Mouse (Mus musculus): Measurements from ENCODE around the gene Bri3bp. TPM values are rescaled to one million over a fixed set of nuclear protein-coding genes. Genes with fewer than 3 reads are reported as not detected.

Bri3bp gene
- polyA plus RNA-seq, 1 experiment = 24.8 TPM

- no peak overlapping the region for H3ac ChIP-seq (ENCODE audit: control insufficient read depth, insufficient read length)
- H3K27me3 ChIP-seq (ENCODE audit: control insufficient read depth, insufficient read depth, insufficient read length) = no peaks in the 10 kb centered on the region
- no peak overlapping the region for H3K4me3 ChIP-seq
- no peak for TF ChIP-seq SRF (IDR thresholded peaks at IDR 0.05; ENCODE audit: control insufficient read depth, insufficient read length, low read depth)
- TF ChIP-seq MAX (IDR thresholded peaks at IDR 0.05; ENCODE audit: low read depth) = no peak
- no peak for TF ChIP-seq TCF3 (IDR thresholded peaks at IDR 0.05; ENCODE audit: insufficient read length, low read depth)
- no peak for TF ChIP-seq CEBPB (IDR thresholded peaks at IDR 0.05; ENCODE audit: insufficient read depth, poor library complexity, severe bottlenecking)
- TF ChIP-seq USF1 (IDR thresholded peaks at IDR 0.05; ENCODE audit: low read depth) = no peak
- no peak for TF ChIP-seq E2F4 (IDR thresholded peaks at IDR 0.05; ENCODE audit: insufficient read depth)
- no peak for TF ChIP-seq MYOD1 (IDR thresholded peaks at IDR 0.05; ENCODE audit: control insufficient read depth in 1 of 3, insufficient read length in 2 of 3, low read depth in 2 of 3)
- no peak for TF ChIP-seq POLR2AphosphoS2 (IDR thresholded peaks at IDR 0.05; ENCODE audit: insufficient read length, low read depth)
- TF ChIP-seq POLR2A (IDR thresholded peaks at IDR 0.05; ENCODE audit: insufficient read length, low read depth) = no peak
- no peak for TF ChIP-seq MYOG (IDR thresholded peaks at IDR 0.05; ENCODE audit: control insufficient read depth in 1 of 3, insufficient read depth in 1 of 3, insufficient read length in 2 of 3, low read depth in 2 of 3)
- no peak overlapping the region for H3K4me2 ChIP-seq (ENCODE audit: low read depth)
- H3K79me2 ChIP-seq (ENCODE audit: control insufficient read depth, insufficient read depth) = peaks cover 13% of the 10 kb centered on the region
- H3K36me3 ChIP-seq (ENCODE audit: control insufficient read depth, insufficient read depth) = peaks cover 7% of the 10 kb centered on the region
Observed at GRCm38 (mm10) chr5:125501505-125501904, 60.1 kb downstream of the Bri3bp start.

DNA sequence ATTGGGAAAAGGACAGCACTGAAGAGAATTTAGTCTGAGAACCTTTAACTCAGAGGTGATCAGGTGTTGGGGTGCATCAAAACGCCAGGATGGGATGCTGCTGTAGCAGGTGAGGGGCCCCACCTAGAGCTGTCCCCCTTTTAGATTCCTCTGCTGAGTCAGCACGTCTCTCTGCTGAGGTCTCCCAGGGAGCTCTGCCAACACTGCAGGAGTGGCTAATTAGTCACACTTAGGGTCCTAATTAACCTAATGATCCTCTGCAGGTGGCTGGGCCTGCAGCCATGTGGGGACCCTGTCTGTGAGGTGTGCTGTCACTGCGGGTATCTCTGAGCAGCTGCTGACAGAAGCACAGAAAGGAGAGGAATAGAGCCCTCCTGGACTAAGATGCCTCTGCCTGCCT lies 60.8 kb downstream of the Bri3bp start:
- no peak overlapping the region for H3K4me2 ChIP-seq (ENCODE audit: low read depth)
- H3K27me3 ChIP-seq (ENCODE audit: control insufficient read depth, insufficient read depth, insufficient read length) = no peaks in the 10 kb centered on the region
- peaks cover 13% of the 10 kb centered on the region for H3K79me2 ChIP-seq (ENCODE audit: control insufficient read depth, insufficient read depth)
- no peak overlapping the region for H3ac ChIP-seq (ENCODE audit: control insufficient read depth, insufficient read length)
- TF ChIP-seq REST (IDR thresholded peaks at IDR 0.05; ENCODE audit: insufficient read depth, insufficient read length) (no peak), SRF (IDR thresholded peaks at IDR 0.05; ENCODE audit: control insufficient read depth, insufficient read length, low read depth) (no peak), POLR2AphosphoS2 (IDR thresholded peaks at IDR 0.05; ENCODE audit: insufficient read length, low read depth) (no peak), MYOG (IDR thresholded peaks at IDR 0.05; ENCODE audit: control insufficient read depth in 1 of 3, insufficient read depth in 1 of 3, insufficient read length in 2 of 3, low read depth in 2 of 3) (no peak), E2F4 (IDR thresholded peaks at IDR 0.05; ENCODE audit: insufficient read depth) (no peak), TCF12 (IDR thresholded peaks at IDR 0.05; ENCODE audit: insufficient read depth, poor library complexity, severe bottlenecking) (no peak), MYOD1 (IDR thresholded peaks at IDR 0.05; ENCODE audit: control insufficient read depth in 1 of 3, insufficient read length in 2 of 3, low read depth in 2 of 3) (no peak), TCF3 (IDR thresholded peaks at IDR 0.05; ENCODE audit: insufficient read length, low read depth) (no peak), POLR2A (IDR thresholded peaks at IDR 0.05; ENCODE audit: insufficient read length, low read depth) (no peak), MAX (IDR thresholded peaks at IDR 0.05; ENCODE audit: low read depth) (no peak), CEBPB (IDR thresholded peaks at IDR 0.05; ENCODE audit: insufficient read depth, poor library complexity, severe bottlenecking) (no peak), USF1 (IDR thresholded peaks at IDR 0.05; ENCODE audit: low read depth) (no peak)
- H3K36me3 ChIP-seq (ENCODE audit: control insufficient read depth, insufficient read depth) = peaks cover 11% of the 10 kb centered on the region
- H3K4me3 ChIP-seq = no peak overlapping the region

DNA sequence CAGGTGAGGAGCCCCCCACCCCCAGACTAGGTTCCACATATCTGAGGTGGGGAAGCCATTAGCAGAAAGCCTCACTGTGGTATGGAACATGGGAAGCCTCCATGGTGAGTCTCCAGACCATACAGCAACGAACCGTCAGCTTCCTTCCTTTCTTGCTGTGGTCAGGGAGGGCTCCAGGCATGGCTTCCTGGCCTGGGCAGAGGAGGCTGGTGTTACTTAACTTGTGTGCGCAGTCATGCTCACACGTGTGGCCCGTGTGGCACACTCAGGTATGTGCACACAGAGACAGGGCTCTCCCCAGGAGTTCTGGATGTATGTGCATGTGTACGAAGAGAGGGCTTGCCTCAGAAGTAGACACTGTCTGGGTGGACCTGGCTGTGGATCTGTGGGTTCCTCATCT lies 62.3 kb downstream of the Bri3bp start:
- H3K79me2 ChIP-seq (ENCODE audit: control insufficient read depth, insufficient read depth) = peaks cover 8% of the 10 kb centered on the region
- no peak overlapping the region for H3ac ChIP-seq (ENCODE audit: control insufficient read depth, insufficient read length)
- no peaks in the 10 kb centered on the region for H3K27me3 ChIP-seq (ENCODE audit: control insufficient read depth, insufficient read depth, insufficient read length)
- no peak overlapping the region for H3K4me3 ChIP-seq
- no peak overlapping the region for H3K4me2 ChIP-seq (ENCODE audit: low read depth)
- peaks cover 11% of the 10 kb centered on the region for H3K36me3 ChIP-seq (ENCODE audit: control insufficient read depth, insufficient read depth)
- TF ChIP-seq REST (IDR thresholded peaks at IDR 0.05; ENCODE audit: insufficient read depth, insufficient read length) = no peak
- TF ChIP-seq TCF3 (IDR thresholded peaks at IDR 0.05; ENCODE audit: insufficient read length, low read depth) = no peak
- TF ChIP-seq POLR2AphosphoS2 (IDR thresholded peaks at IDR 0.05; ENCODE audit: insufficient read length, low read depth) = no peak
- no peak for TF ChIP-seq MYOG (IDR thresholded peaks at IDR 0.05; ENCODE audit: control insufficient read depth in 1 of 3, insufficient read depth in 1 of 3, insufficient read length in 2 of 3, low read depth in 2 of 3)
- no peak for TF ChIP-seq CEBPB (IDR thresholded peaks at IDR 0.05; ENCODE audit: insufficient read depth, poor library complexity, severe bottlenecking)
- TF ChIP-seq USF1 (IDR thresholded peaks at IDR 0.05; ENCODE audit: low read depth) = no peak
- TF ChIP-seq MAX (IDR thresholded peaks at IDR 0.05; ENCODE audit: low read depth) = no peak
- no peak for TF ChIP-seq E2F4 (IDR thresholded peaks at IDR 0.05; ENCODE audit: insufficient read depth)
- TF ChIP-seq POLR2A (IDR thresholded peaks at IDR 0.05; ENCODE audit: insufficient read length, low read depth) = no peak
- no peak for TF ChIP-seq TCF12 (IDR thresholded peaks at IDR 0.05; ENCODE audit: insufficient read depth, poor library complexity, severe bottlenecking)
- TF ChIP-seq SRF (IDR thresholded peaks at IDR 0.05; ENCODE audit: control insufficient read depth, insufficient read length, low read depth) = no peak
- TF ChIP-seq MYOD1 (IDR thresholded peaks at IDR 0.05; ENCODE audit: control insufficient read depth in 1 of 3, insufficient read length in 2 of 3, low read depth in 2 of 3) = no peak

GRCm38 (mm10) chr5:125504692-125505091 lies 63.3 kb downstream of the Bri3bp start:
- Histone ChIP-seq H3K4me3 (no peak overlapping the region), H3ac (ENCODE audit: control insufficient read depth, insufficient read length) (no peak overlapping the region), H3K36me3 (ENCODE audit: control insufficient read depth, insufficient read depth) (peaks cover 19% of the 10 kb centered on the region), H3K4me2 (ENCODE audit: low read depth) (no peak overlapping the region), H3K79me2 (ENCODE audit: control insufficient read depth, insufficient read depth) (peaks cover 8% of the 10 kb centered on the region), H3K27me3 (ENCODE audit: control insufficient read depth, insufficient read depth, insufficient read length) (no peaks in the 10 kb centered on the region)
- TF ChIP-seq SRF (IDR thresholded peaks at IDR 0.05; ENCODE audit: control insufficient read depth, insufficient read length, low read depth) (no peak), TCF3 (IDR thresholded peaks at IDR 0.05; ENCODE audit: insufficient read length, low read depth) (no peak), POLR2A (IDR thresholded peaks at IDR 0.05; ENCODE audit: insufficient read length, low read depth) (no peak), REST (IDR thresholded peaks at IDR 0.05; ENCODE audit: insufficient read depth, insufficient read length) (no peak), MYOD1 (IDR thresholded peaks at IDR 0.05; ENCODE audit: control insufficient read depth in 1 of 3, insufficient read length in 2 of 3, low read depth in 2 of 3) (no peak), POLR2AphosphoS2 (IDR thresholded peaks at IDR 0.05; ENCODE audit: insufficient read length, low read depth) (no peak), USF1 (IDR thresholded peaks at IDR 0.05; ENCODE audit: low read depth) (no peak)

- TF ChIP-seq REST (IDR thresholded peaks at IDR 0.05; ENCODE audit: insufficient read depth, insufficient read length) (no peak), POLR2A (IDR thresholded peaks at IDR 0.05; ENCODE audit: insufficient read length, low read depth) (no peak), TCF12 (IDR thresholded peaks at IDR 0.05; ENCODE audit: insufficient read depth, poor library complexity, severe bottlenecking) (no peak), MYOD1 (IDR thresholded peaks at IDR 0.05; ENCODE audit: control insufficient read depth in 1 of 3, insufficient read length in 2 of 3, low read depth in 2 of 3) (no peak), SRF (IDR thresholded peaks at IDR 0.05; ENCODE audit: control insufficient read depth, insufficient read length, low read depth) (no peak), MYOG (IDR thresholded peaks at IDR 0.05; ENCODE audit: control insufficient read depth in 1 of 3, insufficient read depth in 1 of 3, insufficient read length in 2 of 3, low read depth in 2 of 3) (no peak), MAX (IDR thresholded peaks at IDR 0.05; ENCODE audit: low read depth) (no peak), E2F4 (IDR thresholded peaks at IDR 0.05; ENCODE audit: insufficient read depth) (no peak), CEBPB (IDR thresholded peaks at IDR 0.05; ENCODE audit: insufficient read depth, poor library complexity, severe bottlenecking) (no peak), USF1 (IDR thresholded peaks at IDR 0.05; ENCODE audit: low read depth) (no peak), TCF3 (IDR thresholded peaks at IDR 0.05; ENCODE audit: insufficient read length, low read depth) (no peak), POLR2AphosphoS2 (IDR thresholded peaks at IDR 0.05; ENCODE audit: insufficient read length, low read depth) (no peak)
Observed at GRCm38 (mm10) chr5:125505968-125506367, 64.6 kb downstream of the Bri3bp start.

More at GRCm38 (mm10) chr5:125505968-125506367, 64.6 kb downstream of the Bri3bp start:
- Histone ChIP-seq H3K4me3 (no peak overlapping the region), H3ac (ENCODE audit: control insufficient read depth, insufficient read length) (no peak overlapping the region), H3K79me2 (ENCODE audit: control insufficient read depth, insufficient read depth) (peaks cover under 1% of the 10 kb centered on the region), H3K36me3 (ENCODE audit: control insufficient read depth, insufficient read depth) (peaks cover 32% of the 10 kb centered on the region), H3K4me2 (ENCODE audit: low read depth) (no peak overlapping the region), H3K27me3 (ENCODE audit: control insufficient read depth, insufficient read depth, insufficient read length) (no peaks in the 10 kb centered on the region)

All from myocyte (in vitro differentiated cells).